Mouse (Mus musculus) embryonic fibroblast, embryonic 13.5 days (primary cell): ENCODE data around the gene Gpr18. TPM values are rescaled to one million over a fixed set of nuclear protein-coding genes. Genes with fewer than 3 reads are reported as not detected.

Source experiments
- H3K27ac ChIP-seq: 2 replicates; pipeline ENCODE4 v1.5.1; 2012; ENCODE audit warnings: low read length, control low read depth, inconsistent platforms; ENCODE audit not compliant: insufficient read depth
- H3K4me1 ChIP-seq: 2 replicates; pipeline ENCODE4 v1.6.1; 2011; ENCODE audit warnings: low read length; ENCODE audit not compliant: control insufficient read depth, insufficient read depth
- H3K4me3 ChIP-seq: 2 replicates; pipeline ENCODE4 v1.5.1; 2011; ENCODE audit warnings: mild to moderate bottlenecking, control low read depth, low read length; ENCODE audit not compliant: insufficient read depth
- CTCF ChIP-seq: IDR thresholded peaks from 2 replicates; pipeline ENCODE4 v1.5.1; 2011; ENCODE audit warnings: mild to moderate bottlenecking, control low read depth, low read length, moderate library complexity, borderline replicate concordance; ENCODE audit not compliant: insufficient read depth
- POLR2A ChIP-seq: IDR thresholded peaks from 2 replicates; pipeline ENCODE4 v1.6.1; 2011; ENCODE audit warnings: low read depth, mild to moderate bottlenecking, control low read depth, low read length, moderate library complexity
- polyA plus RNA-seq: library from polyadenylated mRNA; stranded (reverse); fragments of >200 nt; gene quantifications from 2 replicates; pipeline ENCODE4 v1.2.4, GENCODE M21; 2011; ENCODE audit warnings: low read depth; ENCODE audit not compliant: missing spikeins, insufficient read length

Gene Gpr18
- polyA plus RNA-seq, 1 experiment: not detected

DNA sequence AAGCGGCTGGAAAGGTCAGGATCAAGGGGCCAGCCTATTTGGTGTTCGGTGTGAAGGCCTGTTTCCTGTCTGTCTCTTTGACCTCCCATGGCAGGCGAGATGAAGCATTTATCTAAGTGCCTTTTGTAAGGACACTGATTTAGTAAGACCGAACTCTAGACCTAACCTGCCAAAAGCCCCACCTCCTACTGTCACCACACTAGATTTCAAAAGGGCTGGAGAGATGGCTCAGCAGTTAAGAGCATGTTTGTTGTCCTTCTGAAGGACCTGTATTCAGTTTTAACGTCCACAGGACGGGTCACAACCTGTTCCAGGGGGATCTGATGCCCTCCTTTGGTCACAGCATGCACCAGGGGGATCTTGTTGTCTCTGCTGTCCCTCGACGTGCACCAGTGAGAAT is 21.3 kb upstream of the Gpr18 start:
- no peak overlapping the region for H3K4me3 ChIP-seq
- H3K4me1 ChIP-seq: no peaks in the 10 kb centered on the region
- no peak for TF ChIP-seq CTCF
- no peak for TF ChIP-seq POLR2A
- H3K27ac ChIP-seq: no peak overlapping the region

DNA sequence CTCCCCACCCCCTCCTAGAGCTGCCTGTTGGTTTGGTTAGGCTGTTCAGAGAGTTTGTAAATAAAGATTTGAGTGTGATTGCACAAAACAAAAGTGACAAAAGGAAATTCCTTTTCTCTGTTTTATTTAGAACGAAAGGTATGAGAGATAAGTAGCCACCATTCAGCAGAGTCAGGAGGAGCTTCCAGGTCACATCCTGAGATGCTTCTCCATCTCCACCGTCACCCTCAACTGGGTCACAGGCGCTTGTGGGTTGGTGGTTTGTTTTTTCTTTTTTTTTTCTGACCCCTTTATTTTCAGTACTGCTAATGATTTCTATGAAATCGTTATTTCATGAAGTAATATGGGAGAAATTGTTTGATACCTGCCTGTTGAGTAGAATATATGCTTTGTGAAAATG is 20.8 kb upstream of the Gpr18 start:
- Histone ChIP-seq H3K4me3 (no peak overlapping the region), H3K4me1 (no peaks in the 10 kb centered on the region), H3K27ac (no peak overlapping the region)
- TF ChIP-seq CTCF (no peak), POLR2A (no peak)

- Histone ChIP-seq H3K4me3 (no peak overlapping the region), H3K4me1 (no peaks in the 10 kb centered on the region), H3K27ac (no peak overlapping the region)
- no peak for TF ChIP-seq POLR2A
- no peak for TF ChIP-seq CTCF
These were observed 19.0 kb upstream of the Gpr18 start for GRCm38 (mm10) chr14:121934597-121934946.

GRCm38 (mm10) chr14:121933906-121934596 is 18.5 kb upstream of the Gpr18 start:
- Histone ChIP-seq H3K4me3 (no peak overlapping the region), H3K27ac (no peak overlapping the region), H3K4me1 (no peaks in the 10 kb centered on the region)
- TF ChIP-seq CTCF (no peak), POLR2A (no peak)

- TF ChIP-seq CTCF (no peak), POLR2A (no peak)
- no peaks in the 10 kb centered on the region for H3K4me1 ChIP-seq
- no peak overlapping the region for H3K27ac ChIP-seq
- H3K4me3 ChIP-seq: no peak overlapping the region
These were observed 16.6 kb upstream of the Gpr18 start for GRCm38 (mm10) chr14:121932180-121932579.

GRCm38 (mm10) chr14:121931594-121931993 is 16.0 kb upstream of the Gpr18 start:
- Histone ChIP-seq H3K4me1 (no peaks in the 10 kb centered on the region), H3K27ac (no peak overlapping the region), H3K4me3 (no peak overlapping the region)
- TF ChIP-seq CTCF (no peak), POLR2A (no peak)

- Histone ChIP-seq H3K4me3 (no peak overlapping the region), H3K4me1 (no peaks in the 10 kb centered on the region), H3K27ac (no peak overlapping the region)
- no peak for TF ChIP-seq CTCF
- no peak for TF ChIP-seq POLR2A
These were observed 15.3 kb upstream of the Gpr18 start for GRCm38 (mm10) chr14:121930731-121931383.

DNA sequence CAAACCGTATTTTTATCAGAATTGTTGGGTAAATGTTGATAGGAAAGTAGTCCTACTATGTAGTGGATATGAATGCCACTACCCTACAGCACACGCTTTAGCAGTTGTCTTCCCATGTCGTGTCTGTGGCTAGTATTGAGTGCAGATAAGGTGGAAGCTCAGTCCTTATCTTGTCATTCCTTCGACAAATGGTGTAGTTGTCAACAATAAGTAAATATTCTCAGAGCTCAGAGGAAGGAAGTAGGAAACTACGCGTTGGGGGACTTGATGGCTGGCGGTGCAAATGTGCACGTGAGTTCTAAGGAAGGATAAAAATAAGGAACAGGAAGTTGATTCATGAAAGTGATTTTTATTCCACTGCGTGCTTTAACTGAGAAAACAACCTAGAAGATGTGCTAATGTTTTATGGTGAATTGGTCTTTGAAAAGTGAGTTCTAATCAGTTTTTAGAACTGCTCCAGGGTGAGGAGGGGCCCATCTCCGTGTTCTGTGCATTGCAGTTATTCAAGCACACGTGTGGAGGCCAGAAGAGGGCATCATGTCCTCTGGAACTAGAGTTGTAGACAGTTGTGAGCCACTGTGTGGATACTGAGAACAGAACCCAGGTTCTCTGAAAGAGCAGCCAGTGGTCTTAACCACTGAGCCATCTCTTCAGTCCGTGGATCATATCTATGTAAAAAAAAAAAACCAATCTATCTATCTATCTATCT is 13.8 kb upstream of the Gpr18 start:
- no peaks in the 10 kb centered on the region for H3K4me1 ChIP-seq
- no peak overlapping the region for H3K27ac ChIP-seq
- no peak for TF ChIP-seq CTCF
- no peak for TF ChIP-seq POLR2A
- no peak overlapping the region for H3K4me3 ChIP-seq

DNA sequence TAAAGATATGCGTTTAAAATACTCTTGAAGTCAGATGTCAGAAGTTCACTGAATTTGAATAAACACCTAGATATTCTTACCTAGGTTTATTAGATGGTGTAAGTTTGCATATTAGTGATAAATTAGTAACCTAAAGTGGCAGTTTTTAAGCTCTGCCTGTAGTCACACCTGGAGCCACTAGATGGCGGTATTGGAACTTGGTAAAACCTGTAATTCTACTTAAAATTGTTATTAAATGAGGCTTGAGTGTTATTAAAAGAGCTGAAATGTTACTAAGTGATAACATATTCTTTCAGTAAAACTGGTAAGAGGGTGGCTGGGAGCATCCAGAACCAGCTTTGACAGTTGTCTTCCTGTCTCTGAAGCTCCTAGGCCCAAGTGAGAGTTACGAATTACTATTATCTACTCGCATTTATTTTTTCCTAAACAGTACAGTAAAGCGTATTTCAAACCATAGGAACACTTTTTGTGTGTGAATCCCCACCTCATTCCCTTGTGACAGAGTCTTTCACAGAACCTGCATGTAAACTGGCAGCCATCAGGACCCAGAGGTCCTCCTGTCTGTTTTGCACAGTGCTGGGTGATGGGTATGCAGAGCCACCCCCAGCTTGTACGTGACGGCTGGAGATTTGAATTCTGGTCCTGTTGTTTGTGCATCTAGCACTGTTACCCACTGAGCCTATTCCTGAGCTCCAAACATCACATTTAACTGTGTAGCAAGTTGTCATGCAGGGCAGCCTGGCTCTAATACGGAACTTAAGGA is 13.0 kb upstream of the Gpr18 start:
- H3K4me1 ChIP-seq: no peaks in the 10 kb centered on the region
- H3K27ac ChIP-seq: no peak overlapping the region
- H3K4me3 ChIP-seq: no peak overlapping the region
- TF ChIP-seq CTCF (no peak), POLR2A (no peak)
